Mouse (Mus musculus) stomach, embryonic 14.5 days (tissue): ENCODE data around the gene Snx12. TPM values are rescaled to one million over a fixed set of nuclear protein-coding genes. Genes with fewer than 3 reads are reported as not detected.

Experiments
- ATAC-seq: fragments of 200-750 bp; cut with Nextera tagmentation; 2 replicates; pipeline ENCODE4 v1.8.0; 2017; ENCODE audit warnings: low read depth, moderate TSS enrichment; ENCODE audit not compliant: insufficient number of reproducible peaks, insufficient read depth, low FRiP score
- H3K27ac ChIP-seq: fragments of 300-500 bp; sonication (generic); 2 replicates; pipeline ENCODE4 v1.5.1; 2014; ENCODE audit warnings: mild to moderate bottlenecking, low read length, moderate library complexity, mixed read lengths
- H3K27me3 ChIP-seq: fragments of 300-500 bp; sonication (generic); 2 replicates; pipeline ENCODE4 v1.6.1; 2014; ENCODE audit warnings: low read length, control low read depth, mixed read lengths; ENCODE audit not compliant: control insufficient read depth, insufficient read depth
- H3K36me3 ChIP-seq: fragments of 300-500 bp; sonication (generic); 2 replicates; pipeline ENCODE4 v1.6.1; 2014; ENCODE audit warnings: mild to moderate bottlenecking, control low read depth, low read length, moderate library complexity, mixed read lengths; ENCODE audit not compliant: control insufficient read depth, insufficient read depth
- H3K4me1 ChIP-seq: fragments of 300-500 bp; sonication (generic); 2 replicates; pipeline ENCODE4 v1.6.1; 2014; ENCODE audit warnings: low read length, control low read depth, mixed read lengths; ENCODE audit not compliant: control insufficient read depth, insufficient read depth
- H3K4me2 ChIP-seq: fragments of 300-500 bp; sonication (generic); replicated peaks from 2 replicates; pipeline ENCODE4 v1.6.1; 2014; ENCODE audit warnings: low read depth, low read length, control low read depth
- H3K4me3 ChIP-seq: fragments of 300-500 bp; sonication (generic); 2 replicates; pipeline ENCODE4 v1.5.1; 2014; ENCODE audit warnings: low read depth, low read length, control low read depth
- H3K9ac ChIP-seq: fragments of 300-500 bp; sonication (generic); replicated peaks from 2 replicates; pipeline ENCODE4 v1.6.1; 2014; ENCODE audit warnings: low read depth, mild to moderate bottlenecking, control low read depth, low read length, moderate library complexity, mixed read lengths
- H3K9me3 ChIP-seq: fragments of 300-500 bp; sonication (generic); 2 replicates; pipeline ENCODE4 v1.6.1; 2016; ENCODE audit warnings: low read depth, low read length, control low read depth; ENCODE audit not compliant: control insufficient read depth
- WGBS: fragments of 180-500 bp; shearing (Covaris S2); extraction: QIAGEN DNeasy Blood & Tissue Kit; methylation state at CpG from one replicate; pipeline ENCODE4 v1.1.7; 2014; 5-methylcytosine and 5-hydroxymethylcytosine counted together
- polyA plus RNA-seq: library from polyadenylated mRNA; unstranded; fragments of >200 nt; fragmentation: Nextera tagmentation; extraction: Ambion mirVana; gene quantifications from 2 replicates; pipeline ENCODE4 v1.2.1, GENCODE M21; 2014

Snx12 gene
- polyA plus RNA-seq = 50.1 and 56.2 TPM in 2 replicates

DNA sequence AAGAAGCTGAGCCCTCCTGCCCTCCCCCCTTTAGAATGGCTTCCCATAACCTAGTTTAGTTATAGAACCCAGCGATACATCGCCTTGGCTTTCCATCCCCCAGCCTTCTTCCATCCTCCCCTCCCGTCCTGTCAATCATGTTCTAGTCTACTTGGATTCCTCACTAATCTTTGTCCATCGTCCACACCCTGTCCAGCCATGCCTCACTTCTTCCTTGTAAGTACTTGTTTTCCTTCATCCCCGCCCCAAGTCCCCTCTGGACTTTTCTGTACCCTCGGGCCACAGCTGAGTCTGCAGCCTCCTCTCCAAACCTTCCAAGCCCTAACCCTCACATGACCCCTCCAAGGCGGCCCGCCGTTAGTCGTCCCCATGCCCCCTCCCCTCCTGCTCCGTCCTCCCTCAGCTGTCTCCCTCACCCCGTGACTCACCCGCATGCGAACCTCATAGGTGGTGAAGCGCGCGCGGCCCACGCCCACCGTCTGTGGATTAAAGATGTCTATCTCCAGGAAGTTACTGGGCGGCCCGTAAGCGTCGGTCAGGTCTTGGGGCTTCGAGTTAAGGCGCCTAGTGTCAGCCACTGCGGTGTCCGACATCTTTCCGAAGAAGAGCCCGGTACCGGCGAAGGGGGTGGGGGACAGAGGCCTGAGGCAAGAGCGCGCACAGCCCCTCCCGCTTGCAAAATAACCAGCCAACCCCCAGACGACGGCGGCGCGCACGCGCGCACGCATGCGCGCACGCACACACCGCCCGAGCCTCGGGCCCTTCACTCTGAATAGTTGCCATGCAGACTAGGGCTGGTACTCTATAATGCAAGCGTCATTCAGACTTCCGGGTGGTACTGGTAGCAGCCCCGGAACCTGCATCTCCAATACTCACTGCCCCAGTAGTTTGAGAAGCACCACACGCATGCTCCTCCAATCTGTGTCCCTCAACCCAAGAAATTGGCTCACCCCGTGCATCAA is at the start of gene Snx12:
Snx12 (minus strand) TSS at position 730 of the 962 bp plus-strand sequence.
- Histone ChIP-seq H3K36me3 (no peaks in the 10 kb centered on the region), H3K9ac (peak within 1 kb of the TSS; percentile 30; the same call in 1 of the 2 replicates), H3K9me3 (no peaks in the 10 kb centered on the region), H3K4me3 (peak within 1 kb of the TSS; percentile 45), H3K27ac (peak within 1 kb of the TSS; percentile 27; the same call in 1 of the 2 replicates), H3K4me1 (no peaks in the 10 kb centered on the region), H3K4me2 (peak within 1 kb of the TSS; percentile 52), H3K27me3 (no peaks in the 10 kb centered on the region)
- peak; percentile 96 for ATAC-seq
- WGBS = 20% methylated on average over 55 of the region's 55 CpGs

GRCm38 (mm10) chrX:101268755-101269124 is 46.4 kb upstream of the Snx12 start, which contains the start of gene Gm20489:
TSS of gene Gm20489 (minus strand) at chrX:101269023.
- no peak for ATAC-seq
- H3K9ac ChIP-seq = no peak within 1 kb of the TSS
- H3K9me3 ChIP-seq = no peaks in the 10 kb centered on the region
- WGBS = 50% methylated on average over 3 of the region's 3 CpGs
- H3K4me1 ChIP-seq = no peaks in the 10 kb centered on the region
- H3K4me3 ChIP-seq = no peak within 1 kb of the TSS
- no peaks in the 10 kb centered on the region for H3K36me3 ChIP-seq
- H3K27me3 ChIP-seq = no peaks in the 10 kb centered on the region
- no peak within 1 kb of the TSS for H3K4me2 ChIP-seq
- H3K27ac ChIP-seq = no peak within 1 kb of the TSS

DNA sequence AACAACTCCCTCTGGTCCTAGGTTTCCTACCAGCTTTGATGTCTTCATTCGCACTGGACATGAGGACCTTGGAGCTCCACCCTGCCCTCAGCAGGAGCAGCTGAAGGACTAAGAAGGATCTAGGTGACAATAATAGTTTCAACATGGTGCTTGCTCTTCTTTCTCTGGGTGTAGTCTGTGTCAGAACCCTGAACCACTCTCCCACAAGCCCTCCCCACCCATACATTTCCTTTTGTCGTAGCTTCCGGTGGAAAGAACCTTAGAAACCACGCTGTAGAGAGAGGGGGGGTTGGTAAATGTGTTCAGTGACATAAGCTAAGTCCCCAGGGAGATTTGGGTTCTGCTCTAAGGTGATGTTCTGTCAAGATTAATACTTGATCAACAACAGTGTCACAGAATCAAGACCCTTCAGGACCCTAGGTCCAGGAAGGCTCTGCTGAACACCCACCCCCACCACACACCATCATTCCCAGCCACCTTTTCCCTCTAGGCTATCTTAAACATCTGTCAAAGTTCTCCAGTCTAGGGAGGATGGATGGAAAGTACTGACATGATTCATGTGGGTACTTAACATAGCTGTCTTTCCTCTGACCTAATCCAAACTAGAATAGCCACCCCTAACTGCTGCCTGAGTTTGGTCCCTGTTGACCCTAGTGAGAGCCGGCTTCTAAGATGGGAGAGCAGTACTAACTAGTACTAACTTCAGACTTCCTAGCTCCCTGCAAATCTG is 45.8 kb upstream of the Snx12 start, which contains the start of gene Il2rg:
Il2rg (minus strand) TSS at position 231 of the 730 bp plus-strand sequence.
- Histone ChIP-seq H3K36me3 (no peaks in the 10 kb centered on the region), H3K27ac (no peak within 1 kb of the TSS), H3K4me2 (no peak within 1 kb of the TSS), H3K4me1 (no peaks in the 10 kb centered on the region), H3K9ac (no peak within 1 kb of the TSS), H3K27me3 (no peaks in the 10 kb centered on the region), H3K9me3 (no peaks in the 10 kb centered on the region), H3K4me3 (no peak within 1 kb of the TSS)
- 58% methylated on average over 5 of the region's 5 CpGs for WGBS
- no peak for ATAC-seq

DNA sequence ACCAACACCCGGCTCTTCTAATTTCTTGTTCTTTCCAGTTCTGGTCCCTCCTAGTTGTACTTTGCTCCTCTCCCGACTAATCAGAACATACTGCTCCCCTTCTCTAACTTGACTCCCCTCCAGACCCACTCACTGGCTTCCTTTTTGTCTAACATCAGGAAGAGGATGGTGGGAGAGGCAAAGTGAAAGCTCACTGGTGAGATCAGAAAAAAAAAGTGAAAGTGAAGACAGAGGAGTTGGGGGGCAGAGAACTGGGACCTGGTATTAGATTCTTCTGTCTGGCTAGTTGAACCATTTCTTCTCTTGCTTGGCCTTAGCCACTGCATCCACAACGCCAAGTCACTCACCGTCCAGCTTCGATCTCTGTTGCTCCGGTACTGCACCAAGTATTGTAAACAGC is 44.3 kb upstream of the Snx12 start:
- ATAC-seq = no peak
- Histone ChIP-seq H3K27ac (no peak overlapping the region), H3K27me3 (no peaks in the 10 kb centered on the region), H3K9ac (no peak overlapping the region), H3K4me3 (no peak overlapping the region), H3K9me3 (no peaks in the 10 kb centered on the region), H3K36me3 (no peaks in the 10 kb centered on the region), H3K4me1 (no peaks in the 10 kb centered on the region), H3K4me2 (no peak overlapping the region)
- 94% methylated on average over 6 of the region's 6 CpGs for WGBS

GRCm38 (mm10) chrX:101263892-101264291 is 41.5 kb upstream of the Snx12 start, which contains the start of gene Gm614:
TSS of gene Gm614 (minus strand) at chrX:101263992.
- no peaks in the 10 kb centered on the region for H3K36me3 ChIP-seq
- no peak for ATAC-seq
- no peak within 1 kb of the TSS for H3K4me2 ChIP-seq
- H3K4me3 ChIP-seq = no peak within 1 kb of the TSS
- H3K27me3 ChIP-seq = no peaks in the 10 kb centered on the region
- H3K9me3 ChIP-seq = no peaks in the 10 kb centered on the region
- no peaks in the 10 kb centered on the region for H3K4me1 ChIP-seq
- 65% methylated on average over 1 of the region's 1 CpGs for WGBS
- H3K27ac ChIP-seq = no peak within 1 kb of the TSS
- no peak within 1 kb of the TSS for H3K9ac ChIP-seq

DNA sequence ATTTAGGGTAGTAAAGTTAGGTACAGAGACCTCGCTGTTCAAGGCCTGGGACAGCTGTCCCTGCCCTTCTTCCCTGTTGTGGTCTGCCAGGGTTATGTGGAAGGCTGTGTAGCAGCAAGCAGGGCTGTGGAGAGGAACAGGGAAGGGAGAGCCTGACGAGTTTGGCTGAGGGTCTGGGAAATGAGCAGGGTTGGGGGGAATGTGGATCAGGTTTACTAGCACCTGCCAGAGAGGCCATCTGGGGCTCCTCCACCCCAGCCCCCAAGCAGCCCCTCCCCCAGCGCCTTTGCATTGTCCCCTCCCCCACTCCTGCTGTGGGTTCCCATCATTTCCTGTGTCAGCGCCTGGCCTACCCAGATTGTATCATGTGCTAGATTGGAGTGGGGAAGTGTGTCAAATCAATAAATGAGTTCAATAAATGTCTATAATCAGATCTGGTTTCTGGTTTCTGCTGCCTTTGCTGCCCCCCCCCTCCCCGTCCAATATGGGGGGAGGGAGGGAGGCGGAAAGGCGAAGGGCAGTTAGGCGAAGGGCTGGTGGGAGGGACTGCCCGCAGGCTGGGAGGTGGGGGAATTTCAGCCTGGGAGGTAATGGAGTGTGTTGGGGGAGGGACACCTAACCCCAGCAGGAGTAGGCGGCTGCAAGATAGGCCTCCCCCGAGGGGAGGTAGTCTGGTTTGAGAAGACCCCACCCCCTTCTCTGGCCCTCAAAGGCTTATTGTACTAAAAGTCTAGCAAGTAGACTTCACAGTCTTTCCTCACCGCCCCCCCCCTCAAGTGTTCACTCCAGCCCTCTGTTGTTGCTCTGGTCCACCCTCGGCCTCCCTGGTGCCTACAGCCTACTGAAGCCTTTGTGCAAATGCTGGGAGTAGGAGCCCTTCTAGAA is 38.3 kb upstream of the Snx12 start:
- WGBS = 32% methylated on average over 13 of the region's 13 CpGs

DNA sequence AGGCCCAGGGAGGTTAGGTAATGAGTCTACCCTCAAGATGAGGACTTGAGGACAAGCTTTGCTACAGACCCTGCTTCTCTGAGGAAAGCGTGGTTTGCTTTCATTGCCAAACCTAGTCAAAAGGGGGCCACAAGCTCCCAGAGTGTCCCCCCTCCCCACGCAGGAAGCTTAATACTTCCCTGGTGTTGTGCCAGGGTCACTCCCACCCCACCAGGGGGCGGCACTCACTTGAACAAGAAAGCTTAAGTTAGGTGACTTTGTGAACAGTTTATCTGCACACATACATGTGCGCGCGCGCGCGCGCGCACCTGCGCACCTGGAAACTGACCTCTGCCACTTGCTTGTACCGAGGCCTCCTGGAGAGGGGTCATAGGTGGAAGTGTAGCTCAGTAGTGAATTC is 34.2 kb upstream of the Snx12 start:
- Histone ChIP-seq H3K27me3 (no peaks in the 10 kb centered on the region), H3K4me2 (no peak overlapping the region), H3K27ac (no peak overlapping the region), H3K9me3 (no peaks in the 10 kb centered on the region; the same call in 1 of the 2 replicates), H3K9ac (no peak overlapping the region), H3K4me3 (no peak overlapping the region), H3K4me1 (0 out of 2 replicates have a peak, but pooled peaks cover 5% of the 10 kb centered on the region), H3K36me3 (no peaks in the 10 kb centered on the region)
- no peak for ATAC-seq
- 78% methylated on average over 13 of the region's 13 CpGs for WGBS

More for the DNA sequence above, 38.3 kb upstream of the Snx12 start:
- H3K4me1 ChIP-seq = 0 out of 2 replicates have a peak, but pooled peaks cover 5% of the 10 kb centered on the region
- no peaks in the 10 kb centered on the region for H3K27me3 ChIP-seq
- H3K9ac ChIP-seq = no peak overlapping the region
- no peak overlapping the region for H3K4me3 ChIP-seq
- peak; percentile 85 for ATAC-seq
- no peak overlapping the region for H3K4me2 ChIP-seq
- H3K9me3 ChIP-seq = no peaks in the 10 kb centered on the region
- H3K27ac ChIP-seq = peak overlapping the region; percentile 67
- no peaks in the 10 kb centered on the region for H3K36me3 ChIP-seq
